Mouse (Mus musculus) liver, adult 2 months (tissue): ENCODE measurements around the gene Tcirg1.

Experiments
- CTCF ChIP-seq: fragments of 200-500 bp; IDR thresholded peaks from 2 replicates; pipeline ENCODE4 v1.5.1; 2011; ENCODE audit warnings: low read depth, low read length, control low read depth
- POLR2A ChIP-seq: fragments of 200-500 bp; IDR thresholded peaks from 2 replicates; pipeline ENCODE4 v1.6.1; 2011; ENCODE audit warnings: low read length, control low read depth; ENCODE audit not compliant: insufficient read depth; ENCODE audit errors: extremely low read depth

- TF ChIP-seq CTCF (no peak), POLR2A (no peak)
Observed at GRCm38 (mm10) chr19:3919928-3920327, 13.0 kb upstream of the Tcirg1 start.
